Mouse (Mus musculus): ENCODE results near the gene Snapc4. TPM values are rescaled to one million over a fixed set of nuclear protein-coding genes. Genes with fewer than 3 reads are reported as not detected.

The Snapc4 gene
- total and polyA plus RNA-seq, 3 experiments: 15.3 to 47.1 (median 42.7) TPM

DNA sequence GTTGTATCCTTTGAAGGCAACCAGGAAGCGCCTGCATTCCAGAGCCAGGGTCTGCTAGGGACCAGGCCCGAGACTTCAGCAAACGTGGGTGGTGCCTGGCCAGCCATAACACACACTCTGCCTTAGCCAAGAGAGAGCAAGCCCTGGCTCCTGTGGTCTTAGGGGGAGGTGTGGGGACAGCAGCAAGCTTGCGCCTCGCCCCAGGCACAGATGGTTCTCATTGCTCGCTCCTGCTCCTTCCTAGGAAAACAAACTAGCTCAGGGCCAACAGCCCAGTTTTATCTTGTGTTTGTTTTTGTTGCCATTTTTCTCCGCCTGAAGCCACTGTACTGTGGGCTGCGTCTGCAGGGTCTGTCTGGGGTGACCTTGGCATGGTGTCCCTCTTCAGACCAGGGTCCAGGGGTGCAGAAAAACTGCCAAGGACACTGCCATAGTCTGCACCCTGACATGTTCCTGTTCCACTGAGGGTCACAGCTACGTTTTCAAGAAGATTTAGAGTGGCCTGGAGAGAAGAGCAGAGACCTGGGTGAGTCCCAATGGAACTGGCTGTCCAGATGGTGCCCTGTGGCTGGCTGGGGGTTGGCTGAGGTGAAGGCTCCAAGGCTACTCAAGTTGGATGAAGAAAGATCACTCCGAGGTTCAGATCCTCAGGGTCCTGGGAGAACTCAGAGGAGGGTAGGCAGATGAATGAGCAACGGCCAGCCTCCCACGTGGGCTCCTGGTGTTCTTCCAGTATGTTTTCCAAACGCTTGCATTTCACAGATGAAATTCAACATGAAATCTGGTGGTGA, 66.0 kb downstream of the Snapc4 start:
- Histone ChIP-seq H3K79me2 (replicated peaks; ENCODE audit: control insufficient read depth, extremely low read depth, insufficient read depth, poor library complexity, severe bottlenecking) (no peaks in the 10 kb centered on the region), H3K4me3 (replicated peaks in 1 of 3; ENCODE audit: low read depth in 2 of 3, low read length in 2 of 3, poor library complexity in 1 of 3) (no peak overlapping the region), H3K4me1 (ENCODE audit: control insufficient read depth in 1 of 2, insufficient read depth in 2 of 2) (peaks cover 14 to 30% of the 10 kb centered on the region in 2 experiments), H3K27me3 (replicated peaks) (peaks cover 54% of the 10 kb centered on the region), H3K9ac (ENCODE audit: insufficient read depth, low read depth) (no peak overlapping the region), H3K36me3 (replicated peaks in 1 of 2; ENCODE audit: control insufficient read depth in 1 of 2, insufficient read depth in 1 of 2, low read length in 1 of 2) (no peaks in the 10 kb centered on the region), H3K4me2 (ENCODE audit: insufficient read depth, low read depth, poor library complexity, severe bottlenecking) (no peak overlapping the region), H3K27ac (ENCODE audit: insufficient read depth, low read depth) (no peak overlapping the region), H3K9me3 (replicated peaks; ENCODE audit: low read length) (no peaks in the 10 kb centered on the region)
- TF ChIP-seq CHD1 (IDR thresholded peaks at IDR 0.05; ENCODE audit: low read depth, low read length): no peak
- TF ChIP-seq SIN3A (IDR thresholded peaks at IDR 0.05; ENCODE audit: low read length): no peak
- no peak for TF ChIP-seq NRF1 (IDR thresholded peaks at IDR 0.05; ENCODE audit: low read depth, low read length)
- no peak for TF ChIP-seq E2F4 (IDR thresholded peaks at IDR 0.05; ENCODE audit: insufficient replicate concordance, low read depth, low read length)
- TF ChIP-seq USF1 (IDR thresholded peaks at IDR 0.05; ENCODE audit: low read depth, low read length): no peak
- TF ChIP-seq TCF12 (IDR thresholded peaks at IDR 0.05; ENCODE audit: low read depth, low read length): no peak
- TF ChIP-seq RCOR1 (conservative IDR thresholded peaks at IDR 0.05; ENCODE audit: low read depth, low read length): no peak
- no peak for TF ChIP-seq MEF2A (IDR thresholded peaks at IDR 0.05; ENCODE audit: borderline replicate concordance, low read depth, low read length)
- TF ChIP-seq KAT2A (IDR thresholded peaks at IDR 0.05; ENCODE audit: insufficient replicate concordance, low read length): no peak
- TF ChIP-seq MYC (IDR thresholded peaks at IDR 0.05; ENCODE audit: low read depth, low read length): no peak
- TF ChIP-seq RAD21 (IDR thresholded peaks at IDR 0.05; ENCODE audit: low read depth, low read length): no peak
- no peak for TF ChIP-seq USF2 (conservative IDR thresholded peaks at IDR 0.05; ENCODE audit: low read depth, low read length)
- no peak for TF ChIP-seq ZKSCAN1 (IDR thresholded peaks at IDR 0.05; ENCODE audit: borderline replicate concordance, low read depth, low read length)
- no peak for TF ChIP-seq GABPA (IDR thresholded peaks at IDR 0.05; ENCODE audit: insufficient replicate concordance, low read depth, low read length)
- dilution Hi-C loops (cut with MboI; ENCODE audit: extremely low pct_ligation_motif_present, extremely low pct_unique_long_range_greater_than_20kb, low sequenced_read_pairs): no loop called here
- in situ Hi-C loops (cut with MboI; ENCODE audit: low pct_ligation_motif_present, low pct_unique_long_range_greater_than_20kb, low sequenced_read_pairs): no loop called here
- DNase-seq (ENCODE audit: extremely low read depth): no peak

DNA sequence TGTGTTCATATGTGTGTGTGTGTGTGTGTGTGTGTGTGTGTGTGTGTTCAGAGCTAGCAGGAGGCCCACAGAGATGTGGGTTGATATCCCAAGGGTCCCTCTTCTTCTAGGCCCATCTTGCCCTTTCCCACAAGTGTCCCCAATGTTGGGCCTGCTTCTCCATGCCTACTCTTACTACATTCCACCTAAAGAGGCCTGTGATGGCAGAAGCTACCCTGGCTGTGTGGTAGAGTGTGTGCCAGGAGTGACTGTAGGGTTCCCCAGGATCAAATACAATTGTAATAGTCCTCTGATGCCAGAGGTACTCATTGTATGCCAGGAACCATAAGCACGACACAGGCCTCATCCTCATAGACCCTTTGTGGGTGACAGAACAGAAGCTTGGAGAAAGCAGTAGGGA, 67.1 kb downstream of the Snapc4 start:
- Histone ChIP-seq H3K4me2 (ENCODE audit: insufficient read depth, low read depth, poor library complexity, severe bottlenecking) (no peak overlapping the region), H3K27me3 (replicated peaks) (peaks cover 49% of the 10 kb centered on the region), H3K9me3 (replicated peaks; ENCODE audit: low read length) (no peaks in the 10 kb centered on the region), H3K27ac (ENCODE audit: insufficient read depth, low read depth) (no peak overlapping the region), H3K9ac (ENCODE audit: insufficient read depth, low read depth) (no peak overlapping the region), H3K4me3 (replicated peaks in 1 of 3; ENCODE audit: low read depth in 2 of 3, low read length in 2 of 3, poor library complexity in 1 of 3) (no peak overlapping the region), H3K36me3 (replicated peaks in 1 of 2; ENCODE audit: control insufficient read depth in 1 of 2, insufficient read depth in 1 of 2, low read length in 1 of 2) (no peaks in the 10 kb centered on the region), H3K4me1 (ENCODE audit: control insufficient read depth in 1 of 2, insufficient read depth in 2 of 2) (peaks cover 14 to 30% of the 10 kb centered on the region in 2 experiments), H3K79me2 (replicated peaks; ENCODE audit: control insufficient read depth, extremely low read depth, insufficient read depth, poor library complexity, severe bottlenecking) (no peaks in the 10 kb centered on the region)
- dilution Hi-C loops (cut with MboI; ENCODE audit: extremely low pct_ligation_motif_present, extremely low pct_unique_long_range_greater_than_20kb, low sequenced_read_pairs) (no loop called here), in situ Hi-C loops (cut with MboI; ENCODE audit: low pct_ligation_motif_present, low pct_unique_long_range_greater_than_20kb, low sequenced_read_pairs) (no loop called here)
- TF ChIP-seq TCF12 (IDR thresholded peaks at IDR 0.05; ENCODE audit: low read depth, low read length) (no peak), SIN3A (IDR thresholded peaks at IDR 0.05; ENCODE audit: low read length) (no peak), ETS1 (conservative IDR thresholded peaks at IDR 0.05; ENCODE audit: low read depth, low read length) (no peak), JUN (IDR thresholded peaks at IDR 0.05; ENCODE audit: insufficient read depth, low read depth, low read length) (no peak), ZKSCAN1 (IDR thresholded peaks at IDR 0.05; ENCODE audit: borderline replicate concordance, low read depth, low read length) (no peak), RCOR1 (conservative IDR thresholded peaks at IDR 0.05; ENCODE audit: low read depth, low read length) (no peak), RAD21 (IDR thresholded peaks at IDR 0.05; ENCODE audit: low read depth, low read length) (no peak), MXI1 (IDR thresholded peaks at IDR 0.05; ENCODE audit: low read depth, low read length) (no peak)
- no peak for DNase-seq (ENCODE audit: extremely low read depth)
